Mouse (Mus musculus): ENCODE measurements at regions not wholly inside any gene's neighbourhood (a gene's known extent, or its start where the extent isn't known, plus 50 kb on each side); places are given as distances from the start of the nearest gene placed in this dataset.

DNA sequence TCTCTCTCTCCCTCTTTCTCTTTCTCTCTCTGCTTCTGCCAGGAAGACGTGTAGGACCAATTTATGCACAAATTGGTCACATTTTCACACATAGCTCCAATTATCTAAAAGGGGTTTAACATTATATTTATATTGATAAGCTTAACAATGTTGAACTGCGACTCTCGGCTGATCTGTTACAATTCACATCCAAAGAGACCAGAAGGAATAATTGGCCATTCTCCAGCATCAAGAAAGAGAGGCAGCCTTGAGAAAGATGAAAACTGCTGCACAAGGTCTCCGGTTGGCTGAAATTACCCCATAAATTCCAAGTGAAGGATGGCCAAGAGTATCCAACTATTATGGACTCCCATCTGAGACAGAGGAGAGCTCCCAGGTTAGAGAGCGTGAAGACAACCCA lies 398.4 kb downstream of the Tshz3 start:
- DNase-seq = no peak

DNA sequence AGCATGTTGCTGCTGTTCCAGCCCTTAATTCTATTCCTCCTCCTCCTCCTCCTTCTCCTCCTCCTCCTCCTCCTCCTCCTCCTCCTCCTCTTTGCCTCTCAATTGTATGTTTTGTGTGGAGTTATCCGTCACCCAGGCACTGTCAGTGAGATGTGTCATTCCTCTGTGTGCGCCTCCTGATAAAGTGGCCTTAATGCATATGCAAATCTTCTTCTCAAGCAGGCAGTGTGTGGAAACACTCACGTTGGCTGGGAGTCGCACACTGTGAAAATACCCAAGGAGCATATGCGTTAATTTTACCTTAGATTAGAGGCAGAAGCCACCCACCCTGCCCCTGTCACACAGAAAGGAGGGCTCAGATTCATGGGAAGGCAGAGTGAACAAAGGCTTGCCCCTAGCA lies 401.0 kb downstream of the Tshz3 start:
- no peak for DNase-seq

DNA sequence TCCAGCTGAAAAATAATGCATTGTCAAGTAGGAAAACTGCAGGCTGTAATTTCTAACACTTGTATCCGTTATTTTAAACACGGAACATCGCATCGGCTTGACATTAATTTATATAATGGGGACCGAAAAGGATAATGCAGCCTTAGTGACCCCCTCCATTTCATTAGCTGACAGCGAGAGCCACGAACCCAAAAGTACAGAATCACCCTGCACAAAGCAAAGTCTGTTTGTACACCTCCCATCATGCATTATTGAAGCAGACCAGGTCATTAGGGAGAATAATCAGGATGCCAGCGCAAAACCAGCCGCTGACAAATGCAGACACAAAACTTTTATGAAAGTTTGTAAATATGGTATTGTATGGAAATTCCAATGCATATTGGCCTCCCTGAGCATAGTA lies 406.8 kb downstream of the Tshz3 start:
- peak; percentile 92 for DNase-seq

DNA sequence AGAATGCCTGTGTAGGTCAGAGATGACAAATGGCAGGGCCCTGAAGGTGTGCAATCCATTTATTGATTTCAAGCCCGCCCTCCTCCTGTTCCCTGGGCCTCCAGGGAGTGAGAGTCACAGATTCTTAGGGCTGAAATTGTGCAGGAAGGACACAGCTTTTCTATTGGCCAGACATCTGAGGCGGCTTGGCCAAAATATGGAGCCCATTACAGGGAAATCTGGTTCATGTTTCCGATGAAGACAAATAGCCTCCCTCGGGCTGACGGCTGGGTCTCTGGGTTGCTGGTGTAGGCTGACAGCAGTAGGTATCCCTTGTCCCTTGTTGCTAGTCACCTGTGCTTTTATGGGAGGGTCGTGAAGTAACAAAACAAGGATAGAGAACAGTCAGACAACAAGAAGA lies 413.2 kb downstream of the Tshz3 start:
- no peak for DNase-seq

DNA sequence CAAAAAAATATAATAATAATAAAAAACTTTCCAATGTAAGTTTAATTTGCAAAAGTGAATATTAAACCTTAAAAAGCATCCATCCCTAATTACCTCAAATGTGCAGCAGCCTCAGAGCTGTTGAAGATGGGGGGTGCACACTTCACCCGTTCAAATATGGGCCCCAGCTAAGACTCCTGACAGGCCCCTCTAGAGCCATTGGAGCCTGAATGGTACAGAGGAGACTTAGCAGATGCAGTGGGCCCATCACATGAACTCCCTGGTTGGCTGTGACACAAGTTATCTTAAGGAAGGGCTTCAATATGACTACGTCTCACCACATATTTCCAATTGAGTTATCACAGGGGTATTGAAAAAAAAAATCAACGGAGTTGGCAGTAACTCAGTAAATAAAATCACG lies 422.9 kb downstream of the Tshz3 start:
- DNase-seq = no peak

DNA sequence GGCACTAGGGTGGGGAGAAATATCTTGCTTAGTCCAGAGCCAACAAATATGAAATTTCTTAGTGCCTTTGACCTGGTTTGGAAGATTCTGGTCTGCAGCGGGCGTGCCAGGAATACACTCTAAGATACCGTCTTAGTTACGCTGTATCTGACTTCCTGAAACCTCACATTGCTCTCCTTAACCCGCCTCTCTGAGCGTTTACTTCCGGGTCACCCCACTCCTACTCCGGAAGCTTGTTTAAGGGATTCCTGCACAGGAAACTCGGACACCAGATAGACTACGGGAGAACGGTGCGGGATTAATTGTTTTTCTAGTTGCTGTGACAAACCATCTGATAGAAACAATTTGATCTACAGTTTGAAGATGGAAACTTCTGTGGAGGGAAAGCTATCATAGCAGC lies 442.3 kb downstream of the Tshz3 start:
- no peak for DNase-seq

DNA sequence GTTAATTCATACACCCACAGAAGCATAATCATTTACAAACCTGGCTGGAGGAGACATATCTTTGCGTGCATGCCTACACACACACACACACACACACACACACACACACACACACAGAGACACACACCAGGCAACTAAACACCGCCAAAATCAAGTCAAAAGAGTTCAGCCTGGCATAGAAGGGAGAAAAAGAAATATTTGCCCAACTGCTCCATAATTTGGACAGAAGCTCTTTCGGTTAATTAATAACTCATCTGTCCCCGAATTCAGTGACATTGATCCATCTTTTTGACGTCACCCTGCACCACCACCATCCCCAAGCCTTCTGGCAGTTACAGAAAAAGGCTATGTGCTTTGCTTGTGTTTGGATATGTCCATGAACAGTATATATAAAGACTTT lies 444.9 kb downstream of the Tshz3 start:
- no peak for DNase-seq

DNA sequence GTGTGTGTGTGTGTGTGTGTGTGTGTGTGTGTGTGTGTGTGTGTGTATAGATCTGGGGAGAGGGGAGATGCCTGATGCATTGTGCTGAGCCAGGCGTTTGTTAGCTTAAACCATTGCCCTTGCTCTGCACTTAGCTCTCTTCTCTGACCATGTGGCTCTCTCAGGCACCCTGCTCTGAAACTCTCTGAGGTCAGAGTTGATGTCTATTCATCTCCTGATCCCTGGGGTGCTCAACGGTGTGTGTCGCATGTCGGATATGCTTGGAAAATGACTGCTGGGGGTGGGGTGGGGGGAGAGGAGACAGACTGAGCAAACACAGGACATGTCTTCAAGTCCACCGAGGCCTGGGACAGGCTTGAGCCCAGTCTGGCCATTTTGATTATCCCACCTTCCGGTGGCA lies 446.4 kb downstream of the Tshz3 start:
- DNase-seq = no peak

DNA sequence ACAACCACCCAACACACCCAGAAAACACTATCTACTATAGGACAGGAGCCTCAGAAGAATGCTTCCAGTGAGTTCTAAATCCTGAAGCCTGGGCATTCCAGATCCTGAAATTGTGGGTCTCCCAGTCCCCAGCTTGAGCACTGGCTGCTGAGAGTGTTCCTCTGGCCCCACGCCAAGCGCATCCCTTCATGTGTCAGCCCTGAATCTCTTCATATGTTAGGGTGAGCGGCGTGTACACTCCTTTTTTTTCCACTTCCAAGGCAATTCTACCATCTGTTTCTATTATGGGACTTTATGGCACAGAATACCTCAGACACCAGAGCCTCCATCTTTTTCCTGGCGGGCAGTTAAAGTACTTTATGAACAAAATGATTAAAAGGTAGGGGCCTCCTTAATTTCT lies 451.8 kb downstream of the Tshz3 start:
- DNase-seq = no peak

DNA sequence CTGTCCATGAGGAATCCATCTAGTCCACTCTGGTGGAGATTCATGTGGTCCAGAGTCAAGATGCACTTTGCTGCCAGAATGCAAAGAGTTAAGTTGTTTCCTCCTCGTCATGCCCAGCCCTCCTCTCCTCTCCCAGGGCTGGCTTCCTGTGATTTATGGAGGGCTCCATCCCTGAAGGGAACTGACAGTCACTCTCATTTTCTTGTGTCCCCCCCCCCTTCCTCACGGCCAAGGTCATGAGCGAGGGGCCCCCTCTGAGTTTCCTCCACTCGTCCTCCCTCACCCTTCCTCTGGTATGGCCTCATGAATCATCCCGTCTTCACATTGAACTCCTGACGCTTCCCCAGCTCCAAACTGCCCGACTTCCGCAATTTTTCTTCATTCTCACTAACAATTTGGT lies 461.9 kb downstream of the Tshz3 start:
- DNase-seq = no peak

DNA sequence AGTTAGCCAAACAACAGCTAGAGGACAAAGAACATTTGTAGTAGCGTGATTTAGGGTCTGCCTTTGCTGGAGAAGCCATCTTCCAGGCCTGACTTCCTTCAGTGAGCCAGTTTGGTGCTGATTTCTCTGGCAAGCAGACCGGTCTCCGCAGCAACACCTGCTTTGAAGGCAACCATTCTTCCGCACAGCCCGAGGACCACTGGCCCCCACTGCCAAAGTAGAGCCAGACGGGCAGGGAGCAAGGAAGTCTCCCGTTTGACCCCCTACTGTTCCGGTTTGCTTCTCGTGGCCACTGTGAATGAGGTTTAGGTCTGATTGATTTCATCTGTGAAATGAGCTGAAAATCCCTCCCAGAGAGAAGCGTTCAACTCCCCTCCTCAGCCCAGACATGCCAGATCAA lies 471.0 kb downstream of the Tshz3 start:
- no peak for DNase-seq

DNA sequence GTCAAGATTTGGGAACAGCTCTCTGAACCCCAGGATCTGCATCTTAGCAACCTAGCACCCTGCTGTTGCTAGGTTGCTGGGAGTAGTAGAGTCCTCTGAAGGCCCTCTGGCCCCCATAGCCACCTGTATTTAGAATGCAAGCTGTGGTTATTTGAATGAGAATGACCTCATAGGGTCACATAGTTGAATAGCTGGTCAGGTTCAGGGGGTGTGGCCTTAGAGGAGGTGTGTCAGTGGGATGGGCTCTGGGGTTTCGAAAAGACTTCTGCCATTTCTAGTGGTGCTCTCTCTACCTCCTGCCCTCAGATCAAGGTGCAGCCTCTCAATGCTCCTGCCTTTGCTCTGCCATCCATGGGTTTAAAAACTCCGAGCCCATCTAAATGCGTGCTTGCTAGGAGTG lies 477.8 kb downstream of the Tshz3 start:
- no peak for DNase-seq

DNA sequence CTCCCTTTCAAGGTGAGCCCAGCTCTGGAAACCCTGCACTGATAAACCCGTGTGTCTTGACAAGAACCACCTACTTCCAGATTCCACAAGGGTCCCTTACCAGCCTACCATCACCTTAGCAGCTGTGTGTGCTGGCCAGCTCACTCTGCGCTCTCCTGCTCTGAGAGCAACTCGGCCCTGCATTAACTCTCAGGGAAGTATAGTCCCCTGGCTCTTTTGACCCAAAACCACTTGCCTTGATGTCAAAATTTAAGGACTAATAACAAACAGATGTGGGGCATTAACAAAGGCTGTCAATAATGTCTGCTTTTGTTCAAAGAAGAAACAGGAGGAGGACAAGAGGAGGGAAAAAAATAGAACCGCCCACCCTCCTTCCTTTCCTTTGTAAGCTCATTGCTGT lies 480.3 kb downstream of the Tshz3 start:
- no peak for DNase-seq

DNA sequence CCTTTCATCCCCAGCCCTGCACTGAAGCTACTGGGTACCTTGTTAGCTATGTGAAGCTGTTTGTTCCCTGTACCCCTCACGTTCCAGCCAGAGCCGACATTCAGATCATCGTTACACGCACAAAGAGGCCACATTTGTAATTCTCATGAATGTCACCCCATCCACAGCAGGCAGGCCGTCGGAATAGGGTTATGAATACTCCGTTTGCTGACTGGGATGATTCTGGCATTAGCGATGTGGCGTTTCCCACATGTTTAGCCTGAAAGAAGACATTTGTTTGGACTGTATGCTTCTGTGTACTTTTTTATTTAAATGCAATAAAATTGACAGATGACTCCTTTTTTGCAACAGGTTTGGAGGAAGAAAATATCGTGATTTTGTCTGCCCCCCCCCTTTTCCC lies 482.0 kb downstream of the Tshz3 start:
- peak; percentile 26 for DNase-seq

DNA sequence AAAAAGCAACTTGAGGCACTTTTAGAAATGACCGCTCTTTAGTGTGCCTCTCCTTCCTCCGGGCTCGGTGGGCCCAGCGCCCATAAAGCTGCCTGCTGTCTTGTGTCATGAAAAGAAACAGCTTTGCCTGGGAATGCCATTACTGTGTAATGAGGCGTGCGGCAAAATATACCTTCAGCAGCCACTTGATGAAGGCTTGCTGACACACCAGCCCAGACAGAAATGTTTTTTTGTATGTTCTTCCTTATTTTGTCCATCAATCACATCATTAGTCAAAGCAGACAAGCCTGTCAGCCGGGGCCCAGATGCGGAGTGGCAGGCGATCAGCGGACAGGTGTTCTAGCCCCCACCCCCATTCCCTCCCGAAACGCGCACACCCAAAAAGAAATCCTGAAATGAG lies 482.5 kb downstream of the Tshz3 start:
- peak; percentile 46 for DNase-seq

DNA sequence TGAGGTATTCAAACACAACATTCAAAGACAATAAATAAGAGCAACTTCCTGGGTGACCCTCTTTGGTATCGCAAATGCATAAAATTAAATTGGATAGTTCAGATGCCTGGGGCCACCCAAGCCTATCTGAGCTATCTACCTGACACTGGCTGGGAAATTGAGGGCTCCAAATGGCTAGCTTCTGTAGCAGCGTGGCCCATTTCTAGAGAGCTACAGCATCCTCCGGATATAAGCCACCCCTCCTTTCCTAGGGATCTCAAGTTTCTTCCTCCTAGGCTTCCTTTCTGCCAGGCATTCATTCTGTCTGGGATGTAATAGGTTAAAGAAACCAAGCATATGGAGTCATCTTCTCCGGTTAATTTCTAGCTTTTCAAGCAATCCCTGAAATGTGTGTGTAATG lies 483.2 kb downstream of the Tshz3 start:
- DNase-seq = no peak

DNA sequence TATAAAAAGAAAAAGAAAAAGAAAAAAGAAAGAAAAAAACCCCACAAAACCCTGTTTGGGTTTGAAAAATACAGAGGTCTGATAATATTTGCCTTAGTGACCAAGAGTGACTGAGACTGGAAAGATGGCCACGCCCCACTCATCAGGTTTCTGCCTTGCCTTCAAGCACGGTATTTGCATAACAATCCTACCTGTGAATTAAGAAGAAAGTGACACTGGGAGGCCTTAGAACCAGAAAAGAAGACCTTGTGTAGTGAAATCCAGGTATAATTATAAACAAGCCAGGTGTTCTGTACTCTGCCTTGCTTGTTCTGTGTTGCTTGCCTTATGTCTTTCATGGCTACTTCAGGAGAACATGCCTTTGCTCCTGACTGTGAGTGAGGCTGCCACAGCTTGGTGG lies 494.6 kb downstream of the Tshz3 start:
- DNase-seq = no peak

DNA sequence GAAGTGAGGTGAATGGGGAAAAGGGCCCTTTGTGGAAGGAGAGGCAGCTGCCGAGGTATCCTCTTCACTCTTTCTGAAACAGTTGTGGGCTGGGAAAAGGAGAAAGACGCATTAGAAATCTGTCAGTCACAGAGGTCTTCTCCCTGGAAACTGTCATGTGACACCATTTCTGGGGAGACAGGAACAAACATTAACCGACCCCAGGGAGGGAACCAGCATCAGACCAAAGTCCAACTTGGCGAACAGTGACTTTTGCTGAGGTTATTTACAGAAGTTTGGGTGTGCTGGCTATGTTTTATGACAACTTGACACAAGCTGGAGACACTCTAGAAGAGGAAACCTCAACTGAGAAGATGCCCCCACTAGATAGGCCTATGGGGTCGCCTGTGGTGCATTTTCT lies 506.9 kb downstream of the Tshz3 start:
- no peak for DNase-seq

DNA sequence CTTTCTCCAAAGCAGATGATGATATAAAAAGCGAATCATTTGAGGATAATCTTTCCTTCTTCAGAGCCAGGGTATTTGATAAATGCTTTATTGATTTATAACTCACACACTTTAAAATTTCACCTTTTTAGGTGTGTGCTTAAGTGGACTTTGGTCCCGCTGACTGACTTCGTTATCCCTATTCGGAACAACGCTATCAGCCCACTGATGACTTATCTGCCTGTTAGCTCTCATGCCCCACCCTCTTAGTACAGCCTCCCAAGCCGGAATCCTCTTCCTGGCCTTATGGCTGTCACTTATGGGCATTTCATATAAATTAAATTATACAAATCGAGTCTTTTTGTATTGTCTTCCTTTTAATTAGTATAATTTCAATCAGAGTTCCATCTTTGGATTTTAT lies 510.4 kb downstream of the Tshz3 start:
- DNase-seq = no peak

DNA sequence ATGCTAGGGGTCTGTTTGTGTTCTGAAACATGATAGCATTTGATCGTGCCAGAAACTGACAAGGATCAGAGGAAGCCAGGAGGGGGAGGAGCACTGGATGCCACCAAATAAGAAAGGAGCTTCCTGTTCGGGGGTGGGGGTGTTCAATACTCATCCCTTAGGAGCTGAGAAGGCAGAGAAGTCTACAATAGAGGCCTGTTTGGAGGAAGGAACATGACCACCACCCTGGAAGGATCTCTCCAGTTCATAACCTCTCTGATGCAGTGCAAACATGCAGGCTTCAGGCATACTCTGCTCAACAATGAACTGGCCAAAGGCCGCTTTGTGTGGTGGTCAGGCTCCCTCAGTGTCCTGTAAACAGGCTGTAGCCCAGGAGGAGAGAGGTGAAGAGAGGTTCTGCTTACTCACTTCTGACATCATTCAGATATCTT lies 515.8 kb downstream of the Tshz3 start:
- peak; percentile 62 for DNase-seq

DNA sequence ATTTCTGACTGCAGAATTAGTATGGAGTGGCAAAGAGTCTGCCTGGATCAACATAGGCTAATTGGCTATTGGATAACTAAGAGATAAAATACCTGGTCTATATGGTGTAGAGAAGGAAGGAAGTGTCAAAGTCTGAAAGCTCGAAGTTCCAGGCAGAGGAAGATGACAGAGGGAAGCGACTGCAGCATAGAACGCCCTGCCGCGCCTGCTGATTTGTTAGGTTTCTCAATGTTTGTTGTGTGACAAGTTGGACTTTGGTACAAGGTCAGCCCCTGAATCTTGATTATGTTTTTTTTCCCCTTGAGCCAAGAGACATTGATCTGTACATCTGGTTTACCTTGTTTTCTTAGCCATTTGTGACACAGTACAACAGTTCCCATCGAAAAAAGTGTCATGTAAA lies 517.6 kb downstream of the Tshz3 start:
- DNase-seq = no peak

DNA sequence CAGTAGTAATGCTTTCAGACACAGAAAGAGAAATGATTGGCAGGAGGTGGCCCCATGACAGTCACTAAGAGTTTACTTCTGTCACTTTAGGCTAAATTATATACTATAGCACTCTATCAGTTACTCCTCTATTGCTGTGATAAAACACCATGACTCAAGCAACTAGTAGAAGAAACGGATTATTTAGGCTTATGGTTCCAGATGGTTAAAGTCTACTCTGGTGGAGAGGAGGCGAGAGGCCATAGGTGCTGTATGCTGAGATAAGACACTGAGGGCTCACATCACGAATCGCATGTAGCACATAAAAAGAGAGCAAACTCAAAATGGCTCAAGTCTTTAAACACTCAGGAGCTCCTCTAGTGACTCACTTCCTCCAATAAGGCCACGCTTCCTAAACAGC lies 522.6 kb downstream of the Tshz3 start:
- DNase-seq = no peak

DNA sequence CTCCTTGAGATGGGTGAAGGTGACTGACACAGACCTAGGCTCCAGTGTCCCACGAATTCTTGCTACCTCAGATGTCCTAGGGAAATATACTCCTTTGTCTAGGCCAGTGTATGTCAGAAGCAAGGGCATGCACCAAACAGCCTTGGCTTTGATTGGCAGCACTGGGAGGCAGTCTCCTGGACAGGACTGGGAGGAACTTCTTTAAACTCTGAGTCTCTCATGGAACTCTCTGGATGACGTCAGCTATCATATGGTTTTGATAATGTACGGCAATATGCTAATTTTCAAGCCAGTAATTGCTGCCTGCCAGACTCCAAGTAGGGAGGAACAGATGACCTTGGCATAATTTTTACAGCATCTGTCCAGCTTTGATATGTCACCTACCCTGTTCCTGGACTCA lies 528.5 kb downstream of the Tshz3 start:
- DNase-seq = no peak

DNA sequence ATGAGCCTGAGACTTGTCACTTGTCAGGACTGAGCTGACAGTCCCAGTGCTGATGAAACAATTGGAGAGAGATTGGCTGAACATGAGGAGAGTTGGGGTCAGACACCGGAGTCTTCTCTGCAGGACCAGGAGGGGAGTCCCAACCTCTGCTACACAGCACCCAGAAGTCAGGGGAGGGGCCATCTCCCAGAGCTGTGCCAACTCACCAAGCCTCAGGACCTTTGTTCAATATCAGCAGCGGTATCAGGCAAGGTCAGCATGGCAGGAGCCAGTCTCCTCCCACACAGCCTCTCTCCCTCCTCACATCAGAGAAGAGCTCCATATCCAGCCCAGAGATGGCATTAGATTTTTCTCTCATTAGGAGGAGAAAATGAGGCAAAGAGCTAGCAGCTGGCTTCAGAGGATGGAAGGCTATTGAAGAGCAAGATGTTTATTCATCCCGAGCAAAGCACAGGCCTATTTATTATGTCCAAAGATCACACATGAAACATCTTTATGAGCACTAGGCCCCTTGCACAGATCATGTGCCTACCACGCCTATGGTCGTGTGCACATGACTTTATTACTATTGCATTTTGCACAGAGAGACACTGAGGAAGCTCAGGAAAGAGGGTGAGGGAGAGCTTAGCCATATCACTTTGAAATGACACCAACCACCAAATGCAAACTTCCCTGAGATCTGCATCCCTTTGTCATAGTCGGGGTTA lies 532.9 kb downstream of the Tshz3 start:
- no peak for DNase-seq

DNA sequence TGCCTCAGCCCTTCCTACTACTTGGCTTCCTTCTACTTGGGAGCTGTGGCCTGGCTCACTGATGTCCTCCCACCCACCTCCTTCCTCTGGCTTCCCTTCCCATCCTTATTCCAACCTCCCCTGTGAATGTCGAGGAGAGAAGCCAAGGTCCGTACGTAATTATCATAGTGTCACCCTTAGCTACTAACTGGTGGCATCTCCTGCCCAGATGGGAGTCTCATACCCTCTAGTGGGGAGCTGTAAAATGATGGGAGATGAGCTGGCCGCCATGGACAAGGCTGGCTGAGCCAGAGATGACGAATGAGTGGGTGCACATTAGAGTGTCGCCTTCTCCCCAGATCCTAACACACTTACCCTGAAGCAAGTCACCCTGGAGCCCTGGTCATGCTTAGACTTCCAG lies 532.6 kb downstream of the Zfp536 start:
- DNase-seq = no peak

DNA sequence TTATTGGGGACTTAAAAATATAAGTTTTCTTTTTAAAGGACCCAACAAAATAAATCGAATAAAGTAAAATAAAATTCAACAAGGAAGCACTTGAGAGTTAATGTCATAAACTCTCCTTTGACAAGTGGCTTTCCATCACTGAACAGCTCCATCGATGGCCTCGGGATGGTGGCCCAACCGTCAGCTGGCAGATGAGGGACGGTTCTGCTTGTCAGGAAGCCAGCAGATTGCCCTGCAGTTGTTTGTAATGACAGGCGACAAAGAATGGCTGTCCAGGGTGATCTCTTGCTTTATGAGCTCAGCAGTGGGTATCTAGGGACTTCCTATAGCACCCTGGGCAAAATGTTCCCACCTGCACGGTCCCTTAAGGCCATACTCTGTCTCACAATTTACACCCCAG lies 531.7 kb downstream of the Zfp536 start:
- peak; percentile 13 for DNase-seq
